Mouse (Mus musculus) bone marrow macrophage, adult 2 months (primary cell): ENCODE measurements around the gene 2810408A11Rik.

Experiments used
- CTCF ChIP-seq: IDR thresholded peaks from 2 replicates; pipeline ENCODE4 v1.5.1; 2012; ENCODE audit warnings: low read depth, mild to moderate bottlenecking, low read length, moderate library complexity
- POLR2A ChIP-seq: IDR thresholded peaks from 2 replicates; pipeline ENCODE4 v1.6.1; 2012; ENCODE audit warnings: mild to moderate bottlenecking, low read depth, low read length, borderline replicate concordance

DNA sequence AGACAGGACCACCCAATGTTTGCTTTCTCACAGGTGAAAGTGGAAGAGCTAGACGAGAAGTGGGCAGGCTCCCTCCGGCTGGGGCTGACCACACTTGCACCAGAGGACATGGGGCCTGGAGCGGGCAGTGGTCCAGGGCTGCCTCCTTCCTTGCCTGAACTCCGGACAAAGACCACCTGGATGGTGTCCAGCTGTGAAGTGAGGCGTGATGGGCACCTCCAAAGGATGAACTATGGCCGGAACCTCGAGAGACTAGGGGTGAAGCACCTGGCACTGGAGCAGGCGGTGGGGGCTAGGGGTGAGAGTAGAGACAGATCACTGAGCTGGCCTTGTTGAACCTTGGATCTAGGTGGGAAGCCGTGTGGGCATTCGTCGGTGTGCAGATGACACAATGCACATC lies 7.9 kb upstream of the 2810408A11Rik start:
- TF ChIP-seq CTCF (no peak), POLR2A (no peak)
